Mouse (Mus musculus): ENCODE measurements around the gene Trpm7. TPM values are rescaled to one million over a fixed set of nuclear protein-coding genes. Genes with fewer than 3 reads are reported as not detected.

Trpm7 gene
- polyA plus RNA-seq, 1 experiment = 82.0 TPM

- TF ChIP-seq POLR2A (IDR thresholded peaks at IDR 0.05; ENCODE audit: low read depth, low read length) (no peak), CTCF (IDR thresholded peaks at IDR 0.05; ENCODE audit: borderline replicate concordance, insufficient read depth, low read length) (no peak)
- Histone ChIP-seq H3K27ac (ENCODE audit: insufficient read depth, low read length) (no peak overlapping the region), H3K4me1 (ENCODE audit: control insufficient read depth, insufficient read depth, low read length) (no peaks in the 10 kb centered on the region), H3K4me3 (ENCODE audit: insufficient read depth, low read length) (no peak overlapping the region)
Observed at GRCm38 (mm10) chr2:126782433-126782832, 93.6 kb downstream of the Trpm7 start.

DNA sequence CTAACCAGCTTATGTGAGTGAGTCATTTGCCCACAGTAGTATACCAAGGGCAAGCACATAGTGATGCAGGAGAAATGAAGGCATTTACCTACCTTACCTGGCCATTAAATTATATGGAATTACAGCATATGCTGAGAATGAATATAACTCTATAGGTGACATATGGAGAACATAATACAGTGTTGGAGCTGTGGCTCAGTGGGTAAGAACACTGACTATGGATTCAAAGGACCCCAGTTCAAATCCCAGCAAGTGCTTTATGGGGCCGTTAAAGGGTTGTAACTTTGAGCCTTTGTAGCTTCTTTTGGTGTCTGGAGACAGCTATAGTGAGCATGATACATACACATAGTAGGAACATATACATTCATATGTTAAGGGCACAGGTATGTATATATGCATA lies 94.6 kb downstream of the Trpm7 start:
- H3K4me3 ChIP-seq (ENCODE audit: insufficient read depth, low read length) = no peak overlapping the region
- no peak for TF ChIP-seq CTCF (IDR thresholded peaks at IDR 0.05; ENCODE audit: borderline replicate concordance, insufficient read depth, low read length)
- no peak for TF ChIP-seq POLR2A (IDR thresholded peaks at IDR 0.05; ENCODE audit: low read depth, low read length)
- no peaks in the 10 kb centered on the region for H3K4me1 ChIP-seq (ENCODE audit: control insufficient read depth, insufficient read depth, low read length)
- H3K27ac ChIP-seq (ENCODE audit: insufficient read depth, low read length) = no peak overlapping the region

DNA sequence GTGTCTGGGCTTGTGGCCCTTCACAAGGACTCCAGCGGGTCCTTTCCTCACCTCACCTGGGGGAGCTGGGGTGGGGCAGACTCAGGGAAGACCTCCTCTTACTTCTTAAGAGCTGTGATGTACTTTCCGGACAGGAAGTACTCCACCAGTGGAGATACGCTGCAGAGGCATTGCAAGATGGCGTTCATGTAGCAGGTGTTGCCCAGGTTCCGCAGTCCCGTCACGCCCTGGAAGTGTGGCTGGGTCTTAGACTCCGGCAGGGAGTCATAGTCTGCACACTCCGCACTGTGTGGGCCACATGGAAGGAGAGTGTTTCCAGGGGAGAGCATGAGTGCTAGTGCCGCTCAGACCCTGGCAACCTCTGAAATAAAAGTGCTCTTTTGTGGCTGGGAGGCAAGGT lies 95.7 kb downstream of the Trpm7 start:
- no peak overlapping the region for H3K4me3 ChIP-seq (ENCODE audit: insufficient read depth, low read length)
- no peak overlapping the region for H3K27ac ChIP-seq (ENCODE audit: insufficient read depth, low read length)
- H3K4me1 ChIP-seq (ENCODE audit: control insufficient read depth, insufficient read depth, low read length) = no peaks in the 10 kb centered on the region
- no peak for TF ChIP-seq POLR2A (IDR thresholded peaks at IDR 0.05; ENCODE audit: low read depth, low read length)
- no peak for TF ChIP-seq CTCF (IDR thresholded peaks at IDR 0.05; ENCODE audit: borderline replicate concordance, insufficient read depth, low read length)

DNA sequence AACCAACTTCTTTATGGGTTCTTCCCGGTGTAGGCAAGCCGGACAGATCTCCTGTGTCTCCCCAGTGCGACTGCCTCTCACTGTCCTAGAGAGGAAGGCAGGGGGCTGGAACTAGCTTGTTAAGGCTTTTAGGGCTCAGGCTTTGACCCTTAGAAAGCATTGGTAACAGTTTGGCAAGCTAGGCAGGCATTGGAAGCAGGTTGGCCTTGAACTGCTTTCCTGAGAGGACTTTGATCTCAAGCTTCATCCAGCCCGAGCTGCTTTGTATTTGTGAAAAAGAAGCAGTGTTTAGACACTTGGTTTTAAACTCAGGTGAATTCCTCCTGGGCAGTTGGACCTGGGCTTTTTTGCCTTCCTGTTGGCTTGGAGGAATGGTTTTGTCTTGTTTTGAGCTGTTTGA lies 97.2 kb downstream of the Trpm7 start:
- no peak overlapping the region for H3K27ac ChIP-seq (ENCODE audit: insufficient read depth, low read length)
- TF ChIP-seq CTCF (IDR thresholded peaks at IDR 0.05; ENCODE audit: borderline replicate concordance, insufficient read depth, low read length) (no peak), POLR2A (IDR thresholded peaks at IDR 0.05; ENCODE audit: low read depth, low read length) (no peak)
- no peak overlapping the region for H3K4me3 ChIP-seq (ENCODE audit: insufficient read depth, low read length)
- no peaks in the 10 kb centered on the region for H3K4me1 ChIP-seq (ENCODE audit: control insufficient read depth, insufficient read depth, low read length)

- no peaks in the 10 kb centered on the region for H3K4me1 ChIP-seq (ENCODE audit: control insufficient read depth, insufficient read depth, low read length)
Observed at GRCm38 (mm10) chr2:126776416-126776815, 99.6 kb downstream of the Trpm7 start.

GRCm38 (mm10) chr2:126775951-126776350 lies 100.1 kb downstream of the Trpm7 start:
- Histone ChIP-seq H3K4me3 (ENCODE audit: insufficient read depth, low read length) (no peak overlapping the region), H3K27ac (ENCODE audit: insufficient read depth, low read length) (no peak overlapping the region), H3K4me1 (ENCODE audit: control insufficient read depth, insufficient read depth, low read length) (no peaks in the 10 kb centered on the region)
- no peak for TF ChIP-seq POLR2A (IDR thresholded peaks at IDR 0.05; ENCODE audit: low read depth, low read length)
- TF ChIP-seq CTCF (IDR thresholded peaks at IDR 0.05; ENCODE audit: borderline replicate concordance, insufficient read depth, low read length) = no peak

More at GRCm38 (mm10) chr2:126776416-126776815, 99.6 kb downstream of the Trpm7 start:
- TF ChIP-seq CTCF (IDR thresholded peaks at IDR 0.05; ENCODE audit: borderline replicate concordance, insufficient read depth, low read length) (no peak), POLR2A (IDR thresholded peaks at IDR 0.05; ENCODE audit: low read depth, low read length) (no peak)
- Histone ChIP-seq H3K27ac (ENCODE audit: insufficient read depth, low read length) (no peak overlapping the region), H3K4me3 (ENCODE audit: insufficient read depth, low read length) (no peak overlapping the region)

- H3K4me1 ChIP-seq (ENCODE audit: control insufficient read depth, insufficient read depth, low read length) = 0 out of 2 replicates have a peak, but pooled peaks cover 2% of the 10 kb centered on the region
- no peak overlapping the region for H3K4me3 ChIP-seq (ENCODE audit: insufficient read depth, low read length)
- no peak overlapping the region for H3K27ac ChIP-seq (ENCODE audit: insufficient read depth, low read length)
- no peak for TF ChIP-seq CTCF (IDR thresholded peaks at IDR 0.05; ENCODE audit: borderline replicate concordance, insufficient read depth, low read length)
- no peak for TF ChIP-seq POLR2A (IDR thresholded peaks at IDR 0.05; ENCODE audit: low read depth, low read length)
Observed at GRCm38 (mm10) chr2:126772217-126772616, 103.8 kb downstream of the Trpm7 start.

- Histone ChIP-seq H3K4me1 (ENCODE audit: control insufficient read depth, insufficient read depth, low read length) (0 out of 2 replicates have a peak, but pooled peaks cover 2% of the 10 kb centered on the region), H3K27ac (ENCODE audit: insufficient read depth, low read length) (no peak overlapping the region), H3K4me3 (ENCODE audit: insufficient read depth, low read length) (no peak overlapping the region)
- TF ChIP-seq POLR2A (IDR thresholded peaks at IDR 0.05; ENCODE audit: low read depth, low read length) = no peak
- TF ChIP-seq CTCF (IDR thresholded peaks at IDR 0.05; ENCODE audit: borderline replicate concordance, insufficient read depth, low read length) = no peak
Observed at GRCm38 (mm10) chr2:126769431-126770181, 106.4 kb downstream of the Trpm7 start.

GRCm38 (mm10) chr2:126768194-126768593 lies 107.8 kb downstream of the Trpm7 start:
- TF ChIP-seq POLR2A (IDR thresholded peaks at IDR 0.05; ENCODE audit: low read depth, low read length) (no peak), CTCF (IDR thresholded peaks at IDR 0.05; ENCODE audit: borderline replicate concordance, insufficient read depth, low read length) (0 out of 2 replicates have a peak, but pooled peaks have one; percentile 12)
- Histone ChIP-seq H3K4me1 (ENCODE audit: control insufficient read depth, insufficient read depth, low read length) (0 out of 2 replicates have a peak, but pooled peaks cover 2% of the 10 kb centered on the region), H3K4me3 (ENCODE audit: insufficient read depth, low read length) (no peak overlapping the region), H3K27ac (ENCODE audit: insufficient read depth, low read length) (no peak overlapping the region)

DNA sequence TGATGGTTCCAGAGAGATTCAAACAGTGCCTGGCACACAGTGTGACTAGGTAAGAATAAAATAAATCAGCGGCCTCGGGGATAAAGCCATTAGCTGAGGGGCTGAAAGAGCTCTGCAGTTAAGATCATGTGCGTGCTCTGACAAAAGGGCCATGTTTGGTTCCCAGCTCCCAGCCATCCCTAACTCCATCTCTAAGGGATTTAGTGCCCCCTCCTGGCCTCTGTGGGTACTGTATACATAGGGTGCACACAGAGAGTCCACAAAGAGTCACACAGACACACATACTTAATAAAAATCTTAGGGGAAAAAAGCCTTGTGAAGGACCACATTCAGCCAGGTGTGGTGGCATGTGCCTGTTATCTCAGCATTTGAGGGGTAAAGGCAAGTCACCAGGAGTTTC lies 108.4 kb downstream of the Trpm7 start:
- H3K4me1 ChIP-seq (ENCODE audit: control insufficient read depth, insufficient read depth, low read length) = 0 out of 2 replicates have a peak, but pooled peaks cover 2% of the 10 kb centered on the region
- H3K27ac ChIP-seq (ENCODE audit: insufficient read depth, low read length) = no peak overlapping the region
- no peak for TF ChIP-seq CTCF (IDR thresholded peaks at IDR 0.05; ENCODE audit: borderline replicate concordance, insufficient read depth, low read length)
- no peak for TF ChIP-seq POLR2A (IDR thresholded peaks at IDR 0.05; ENCODE audit: low read depth, low read length)
- H3K4me3 ChIP-seq (ENCODE audit: insufficient read depth, low read length) = no peak overlapping the region
